Mouse (Mus musculus): ENCODE results near the gene Gm8765. TPM values are rescaled to one million over a fixed set of nuclear protein-coding genes. Genes with fewer than 3 reads are reported as not detected.

Gm8765 gene
- polyA plus RNA-seq (2017; shearing (Covaris generic)): not detected

DNA sequence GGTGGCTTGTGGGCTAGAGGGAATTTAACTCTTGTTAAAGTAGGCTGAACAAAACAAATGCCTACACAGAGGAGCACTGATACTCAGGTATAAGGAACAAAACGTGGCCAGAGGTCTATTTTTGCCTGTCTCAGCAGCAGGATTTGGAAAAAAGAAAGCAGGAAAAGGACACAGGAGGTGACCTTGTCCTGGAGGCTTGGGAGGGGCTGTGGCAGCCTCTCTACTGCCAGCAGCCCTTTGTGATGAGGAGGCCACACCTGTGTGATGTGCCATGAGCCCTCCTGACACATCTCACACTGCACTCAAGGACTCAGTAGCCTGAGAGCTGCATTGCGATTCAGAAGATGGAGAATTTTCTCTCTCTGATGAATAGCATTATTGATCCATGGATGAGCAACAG lies at the start of gene Gm8765:
Gm8765 (plus strand) TSS at position 301 of the 400 bp plus-strand sequence.

Other genes with a start within 250 kb of the Gm8765 start
- not detected for gene Nutm2, start 231.0 kb upstream of the Gm8765 start, polyA plus RNA-seq (2017; shearing (Covaris generic))
- not detected for gene Gm904, start 55.1 kb upstream of the Gm8765 start, polyA plus RNA-seq (2017; shearing (Covaris generic))